Mouse (Mus musculus) erythroblast, adult 5-6 weeks (primary cell): ENCODE results near the gene Nmur1. TPM values are rescaled to one million over a fixed set of nuclear protein-coding genes. Genes with fewer than 3 reads are reported as not detected.

ENCODE experiments used
- ATAC-seq: replicated peaks from 2 replicates; pipeline ENCODE4 v1.8.0; 2016; ENCODE audit warnings: moderate number of reproducible peaks, mild to moderate bottlenecking, moderate TSS enrichment, inconsistent platforms; ENCODE audit not compliant: poor library complexity, low FRiP score, severe bottlenecking
- total RNA-seq, 2 experiments: library from RNA; stranded (forward) in 1 of 2; stranded (reverse) in 1 of 2; fragments of 150-400 nt in 1 of 2; fragments of 200-764, 138-1000 nt in 1 of 2; gene quantifications; 2 replicates each; pipeline versions ENCODE4 v1.2.3 to v1.2.4; 2015 to 2017; ENCODE audit warnings: low replicate concordance in 2 of 2

Nmur1 gene
- total RNA-seq, 2 experiments from 2014 or later, result not detected

- peak; percentile 54; the same call in 1 of the 2 replicates for ATAC-seq
Observed at GRCm38 (mm10) chr1:86415612-86416184, 10.3 kb downstream of the Nmur1 start.

- no peak for ATAC-seq
Observed at GRCm38 (mm10) chr1:86415144-86415543, 10.9 kb downstream of the Nmur1 start.

- no peak for ATAC-seq
Observed at GRCm38 (mm10) chr1:86414715-86415114, 11.3 kb downstream of the Nmur1 start.

GRCm38 (mm10) chr1:86409476-86409875, 16.6 kb downstream of the Nmur1 start:
- no peak for ATAC-seq

- no peak for ATAC-seq
Observed at GRCm38 (mm10) chr1:86408515-86408914, 17.5 kb downstream of the Nmur1 start.

- ATAC-seq, result no peak
Observed at GRCm38 (mm10) chr1:86406914-86407313, 19.1 kb downstream of the Nmur1 start.

GRCm38 (mm10) chr1:86406313-86406712, 19.7 kb downstream of the Nmur1 start:
- no peak for ATAC-seq

- ATAC-seq, result 0 out of 2 replicates have a peak, but pooled peaks have one; percentile 59
Observed at GRCm38 (mm10) chr1:86404834-86405233, 21.2 kb downstream of the Nmur1 start.

GRCm38 (mm10) chr1:86400096-86400754, 25.8 kb downstream of the Nmur1 start:
- no peak for ATAC-seq

- no peak for ATAC-seq
Observed at GRCm38 (mm10) chr1:86399322-86399721, 26.7 kb downstream of the Nmur1 start.

- no peak for ATAC-seq
Observed at GRCm38 (mm10) chr1:86398222-86398621, 27.8 kb downstream of the Nmur1 start.

GRCm38 (mm10) chr1:86397621-86398020, 28.4 kb downstream of the Nmur1 start:
- no peak for ATAC-seq

GRCm38 (mm10) chr1:86395897-86396296, 30.1 kb downstream of the Nmur1 start:
- ATAC-seq, result no peak

- ATAC-seq, result no peak
Observed at GRCm38 (mm10) chr1:86394246-86394645, 31.8 kb downstream of the Nmur1 start.

- ATAC-seq, result no peak
Observed at GRCm38 (mm10) chr1:86393219-86393618, 32.8 kb downstream of the Nmur1 start.

GRCm38 (mm10) chr1:86391425-86391824, 34.6 kb downstream of the Nmur1 start:
- ATAC-seq, result no peak

- ATAC-seq, result peak; percentile 68
Observed at GRCm38 (mm10) chr1:86389230-86389629, 36.8 kb downstream of the Nmur1 start.

GRCm38 (mm10) chr1:86381027-86381426, 45.0 kb downstream of the Nmur1 start:
- ATAC-seq, result peak; percentile 84

GRCm38 (mm10) chr1:86379161-86379569, 46.9 kb downstream of the Nmur1 start:
- no peak for ATAC-seq

- no peak for ATAC-seq
Observed at GRCm38 (mm10) chr1:86378662-86379061, 47.4 kb downstream of the Nmur1 start.

GRCm38 (mm10) chr1:86376354-86376753, 49.7 kb downstream of the Nmur1 start:
- no peak for ATAC-seq

- peak; percentile 92 for ATAC-seq
Observed at GRCm38 (mm10) chr1:86371997-86372396, 54.0 kb downstream of the Nmur1 start.
